Comparison of ENCODE assay signal across 1 mouse cellular context in genomic region chr14:121822997-121823396, GRCm38 (mm10).
A peak's percentile ranks its signal among the peaks of the same experiment; 100 is the strongest.
TF ChIP-seq lines count a peak whose summit lies in the region.

No protein-coding gene starts in this region.

TF ChIP-seq in CH12.LX, 34 proteins besides CTCF, POLR2A, EP300 and RAD21 (continued from another document):
- TF ChIP-seq HCFC1 (IDR thresholded peaks at IDR 0.05; ENCODE audit: low read depth, low read length) (no peak), IRF4 (IDR thresholded peaks at IDR 0.05; ENCODE audit: low read depth, low read length) (peak; percentile 87), MXI1 (IDR thresholded peaks at IDR 0.05; ENCODE audit: low read depth, low read length) (no peak), JUND (conservative IDR thresholded peaks at IDR 0.05; ENCODE audit: low read depth, low read length) (peak; percentile 60), SIN3A (IDR thresholded peaks at IDR 0.05; ENCODE audit: low read length) (0 out of 2 replicates have a peak, but pooled peaks have one; percentile 21), MAZ (IDR thresholded peaks at IDR 0.05; ENCODE audit: low read depth, low read length) (no peak)
